Mouse (Mus musculus) testis, adult 2 months (tissue): Measurements from ENCODE around the gene Ticam1.

Experiments
- CTCF ChIP-seq: fragments of 200-500 bp; IDR thresholded peaks from 2 replicates; pipeline ENCODE4 v1.5.1; 2012; ENCODE audit warnings: low read depth, mild to moderate bottlenecking, inconsistent platforms, low read length, moderate library complexity; ENCODE audit not compliant: control insufficient read depth, insufficient read depth, insufficient replicate concordance
- POLR2A ChIP-seq: fragments of 200-500 bp; IDR thresholded peaks from 2 replicates; pipeline ENCODE4 v1.6.1; 2012; ENCODE audit warnings: low read depth, mild to moderate bottlenecking, inconsistent platforms, low read length, moderate library complexity; ENCODE audit not compliant: control insufficient read depth

DNA sequence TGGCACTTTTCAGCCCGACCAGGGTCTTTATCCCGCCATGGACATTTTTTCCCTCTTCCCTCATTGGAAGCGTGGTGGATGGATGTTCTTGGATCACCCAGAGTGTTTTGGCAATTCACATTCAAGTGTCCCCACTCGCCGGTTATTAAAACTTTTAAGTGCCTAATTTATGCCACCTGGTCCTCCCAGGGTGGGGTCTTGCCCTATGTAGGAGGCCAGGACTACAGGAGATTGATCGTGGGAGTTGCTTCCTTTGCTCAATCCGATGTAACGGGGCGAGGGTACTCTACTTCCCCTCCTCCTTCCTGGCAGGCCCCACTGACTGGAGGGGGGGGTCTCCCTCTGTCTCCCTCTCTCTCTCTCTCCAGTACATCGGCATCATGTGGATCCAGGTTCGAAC is 28.1 kb upstream of the Ticam1 start:
- TF ChIP-seq CTCF (no peak), POLR2A (no peak)
